Mouse (Mus musculus): ENCODE data around the gene Gm20388. TPM values are rescaled to one million over a fixed set of nuclear protein-coding genes. Genes with fewer than 3 reads are reported as not detected.
"Not testable (repeated sequence)": the region's sequence is repeated elsewhere in the genome, so short reads cannot be mapped to it uniquely, and the experiment has no call there.

Gm20388 gene
- polyA plus RNA-seq, 1 experiment from 2014 or later, result not detected

DNA sequence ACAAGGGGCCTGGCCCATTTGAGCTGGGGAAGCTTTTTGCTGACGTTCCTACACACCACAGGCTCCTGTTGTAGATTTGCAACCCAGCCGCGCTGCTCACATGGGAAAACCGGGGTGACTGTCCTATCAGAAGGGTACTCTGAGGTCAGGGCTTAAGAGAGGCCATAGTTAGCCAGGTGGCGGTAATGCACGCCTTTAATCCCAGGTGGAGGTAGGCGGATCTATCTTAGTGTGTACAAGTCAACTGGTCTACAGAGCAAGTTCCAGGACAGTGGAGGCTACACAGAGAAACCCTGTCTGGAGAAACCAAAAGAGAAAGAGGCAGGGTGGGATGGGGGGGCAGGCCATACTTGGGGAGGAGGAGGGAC lies 2409.1 kb downstream of the Gm20388 start:
- 76% methylated on average over 7 of the region's 7 CpGs for WGBS
- Histone ChIP-seq H3K27me3 (ENCODE audit: control insufficient read depth, insufficient read depth, low read length) (no peaks in the 10 kb centered on the region), H3K4me1 (replicated peaks; ENCODE audit: control insufficient read depth, insufficient read depth, low read length) (peaks cover 17% of the 10 kb centered on the region), H3K4me2 (replicated peaks) (no peak overlapping the region), H3K36me3 (replicated peaks; ENCODE audit: control insufficient read depth, insufficient read depth) (no peaks in the 10 kb centered on the region), H3K4me3 (replicated peaks; ENCODE audit: low read length) (no peak overlapping the region), H3K27ac (no peak overlapping the region), H3K9ac (no peak overlapping the region), H3K9me3 (ENCODE audit: control insufficient read depth, low read length) (no peaks in the 10 kb centered on the region)
- ATAC-seq (ENCODE audit: low FRiP score) (no peak), DNase-seq (ENCODE audit: low spot score) (no peak)

DNA sequence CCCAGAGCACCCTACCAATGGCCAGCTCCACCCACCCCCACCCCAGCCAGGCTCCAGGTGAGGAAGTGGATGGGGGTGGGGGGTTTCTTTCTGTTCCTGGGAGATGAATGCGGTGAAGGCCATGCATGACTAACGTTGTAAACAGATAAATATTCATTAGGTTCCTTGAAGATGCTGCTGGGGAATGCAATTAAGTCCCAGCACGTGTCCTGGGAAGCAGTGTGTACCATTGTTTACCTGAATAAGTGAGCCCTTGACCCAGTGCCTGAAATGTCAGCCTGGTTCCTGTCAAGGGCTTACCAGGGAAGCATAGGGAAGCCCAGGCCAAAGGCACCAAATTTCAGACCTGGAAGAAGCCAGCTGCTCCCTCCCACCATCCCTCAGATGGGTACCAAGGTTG lies 2409.9 kb downstream of the Gm20388 start:
- Histone ChIP-seq H3K36me3 (replicated peaks; ENCODE audit: control insufficient read depth, insufficient read depth) (no peaks in the 10 kb centered on the region), H3K27ac (peak overlapping the region; percentile 41; the same call in 1 of the 2 replicates), H3K4me2 (replicated peaks) (no peak overlapping the region), H3K9ac (no peak overlapping the region; the same call in 1 of the 2 replicates), H3K9me3 (ENCODE audit: control insufficient read depth, low read length) (no peaks in the 10 kb centered on the region), H3K4me1 (replicated peaks; ENCODE audit: control insufficient read depth, insufficient read depth, low read length) (peaks cover 20% of the 10 kb centered on the region), H3K4me3 (replicated peaks; ENCODE audit: low read length) (no peak overlapping the region), H3K27me3 (ENCODE audit: control insufficient read depth, insufficient read depth, low read length) (no peaks in the 10 kb centered on the region)
- DNase-seq (ENCODE audit: low spot score) (no peak), ATAC-seq (ENCODE audit: low FRiP score) (no peak)
- 9% methylated on average over 3 of the region's 3 CpGs for WGBS

DNA sequence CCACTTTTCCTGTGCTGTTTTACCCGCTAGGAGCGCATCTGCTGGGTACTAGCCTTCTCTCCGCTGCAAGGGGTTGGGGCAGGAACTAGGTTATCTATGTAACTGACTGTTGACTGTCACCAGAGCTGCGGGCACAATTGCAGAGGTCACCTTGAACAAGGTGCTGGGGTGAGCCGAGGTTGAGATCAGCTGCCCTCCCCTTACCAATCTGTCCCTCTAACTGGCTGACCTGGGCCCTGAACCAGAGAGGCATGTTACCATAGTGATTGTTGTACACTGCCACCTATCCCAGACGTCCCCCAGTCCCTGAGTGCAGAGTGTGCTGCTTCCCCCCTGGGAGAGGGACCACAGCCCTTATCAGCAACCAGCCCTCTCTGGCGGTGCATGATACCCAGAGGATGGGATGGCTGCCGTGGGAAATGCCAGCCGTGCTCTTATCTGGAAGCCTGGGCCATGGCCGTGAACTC lies 2410.8 kb downstream of the Gm20388 start:
- H3K9ac ChIP-seq, result no peak overlapping the region
- WGBS, result 66% methylated on average over 9 of the region's 10 CpGs
- H3K4me2 ChIP-seq (replicated peaks), result no peak overlapping the region
- 0 out of 2 replicates have a peak overlapping the region, but pooled peaks have one; percentile 41 for H3K27ac ChIP-seq
- DNase-seq (ENCODE audit: low spot score) (no peak), ATAC-seq (ENCODE audit: low FRiP score) (no peak)
- H3K27me3 ChIP-seq (ENCODE audit: control insufficient read depth, insufficient read depth, low read length), result no peaks in the 10 kb centered on the region
- H3K4me1 ChIP-seq (replicated peaks; ENCODE audit: control insufficient read depth, insufficient read depth, low read length), result peaks cover 23% of the 10 kb centered on the region
- no peak overlapping the region for H3K4me3 ChIP-seq (replicated peaks; ENCODE audit: low read length)
- H3K36me3 ChIP-seq (replicated peaks; ENCODE audit: control insufficient read depth, insufficient read depth), result no peaks in the 10 kb centered on the region
- no peaks in the 10 kb centered on the region for H3K9me3 ChIP-seq (ENCODE audit: control insufficient read depth, low read length)

DNA sequence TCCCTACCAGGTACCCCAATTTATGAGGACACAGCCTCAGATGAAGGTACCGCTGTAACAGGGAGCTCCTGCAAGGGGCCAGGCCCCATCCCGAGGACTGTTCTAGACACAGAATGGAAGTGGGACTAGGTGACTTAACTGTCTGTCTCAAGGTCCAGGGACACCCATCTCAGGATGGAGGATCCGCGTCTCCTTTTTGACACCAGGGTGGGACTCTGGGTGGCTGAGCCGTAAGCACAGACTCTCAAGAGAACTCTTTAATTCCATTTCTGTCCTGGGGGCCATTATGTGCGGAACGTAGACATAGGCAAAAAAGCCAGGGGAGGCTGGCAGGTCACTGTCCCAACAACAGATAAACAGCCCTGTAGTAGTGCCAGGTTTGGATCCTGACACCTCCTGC lies 2411.5 kb downstream of the Gm20388 start:
- Histone ChIP-seq H3K4me3 (replicated peaks; ENCODE audit: low read length) (no peak overlapping the region), H3K27me3 (ENCODE audit: control insufficient read depth, insufficient read depth, low read length) (no peaks in the 10 kb centered on the region), H3K9me3 (ENCODE audit: control insufficient read depth, low read length) (no peaks in the 10 kb centered on the region), H3K36me3 (replicated peaks; ENCODE audit: control insufficient read depth, insufficient read depth) (no peaks in the 10 kb centered on the region), H3K9ac (no peak overlapping the region), H3K4me2 (replicated peaks) (no peak overlapping the region), H3K4me1 (replicated peaks; ENCODE audit: control insufficient read depth, insufficient read depth, low read length) (peaks cover 23% of the 10 kb centered on the region), H3K27ac (no peak overlapping the region)
- ATAC-seq (ENCODE audit: low FRiP score) (no peak), DNase-seq (ENCODE audit: low spot score) (no peak)
- WGBS, result 91% methylated on average over 7 of the region's 7 CpGs

DNA sequence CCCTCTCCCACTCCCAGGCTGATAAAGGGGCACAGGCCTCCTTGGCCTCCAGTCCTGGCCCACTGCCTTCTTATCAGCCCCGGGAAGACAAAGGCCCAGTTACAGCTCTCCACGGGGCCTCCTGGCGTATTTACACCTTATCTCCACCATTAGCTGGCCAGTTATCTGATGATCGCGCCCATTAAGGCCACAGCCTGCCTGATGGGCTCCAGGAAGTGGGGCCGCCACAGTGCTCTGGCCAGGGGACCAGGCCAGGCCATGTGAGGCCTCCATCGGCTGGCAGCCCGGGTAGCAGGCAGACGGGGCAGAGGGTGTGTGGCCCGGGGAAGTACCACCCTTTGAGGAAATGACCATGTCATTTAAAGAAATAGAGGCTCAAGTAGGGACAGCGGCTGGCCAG lies 2412.2 kb downstream of the Gm20388 start:
- no peak overlapping the region for H3K4me2 ChIP-seq (replicated peaks)
- H3K27ac ChIP-seq, result no peak overlapping the region
- no peaks in the 10 kb centered on the region for H3K27me3 ChIP-seq (ENCODE audit: control insufficient read depth, insufficient read depth, low read length)
- WGBS, result 81% methylated on average over 11 of the region's 11 CpGs
- no peak for DNase-seq (ENCODE audit: low spot score)
- no peaks in the 10 kb centered on the region for H3K36me3 ChIP-seq (replicated peaks; ENCODE audit: control insufficient read depth, insufficient read depth)
- ATAC-seq (ENCODE audit: low FRiP score), result no peak
- no peaks in the 10 kb centered on the region for H3K9me3 ChIP-seq (ENCODE audit: control insufficient read depth, low read length)
- H3K4me1 ChIP-seq (replicated peaks; ENCODE audit: control insufficient read depth, insufficient read depth, low read length), result peaks cover 23% of the 10 kb centered on the region
- H3K9ac ChIP-seq, result no peak overlapping the region
- no peak overlapping the region for H3K4me3 ChIP-seq (replicated peaks; ENCODE audit: low read length)

DNA sequence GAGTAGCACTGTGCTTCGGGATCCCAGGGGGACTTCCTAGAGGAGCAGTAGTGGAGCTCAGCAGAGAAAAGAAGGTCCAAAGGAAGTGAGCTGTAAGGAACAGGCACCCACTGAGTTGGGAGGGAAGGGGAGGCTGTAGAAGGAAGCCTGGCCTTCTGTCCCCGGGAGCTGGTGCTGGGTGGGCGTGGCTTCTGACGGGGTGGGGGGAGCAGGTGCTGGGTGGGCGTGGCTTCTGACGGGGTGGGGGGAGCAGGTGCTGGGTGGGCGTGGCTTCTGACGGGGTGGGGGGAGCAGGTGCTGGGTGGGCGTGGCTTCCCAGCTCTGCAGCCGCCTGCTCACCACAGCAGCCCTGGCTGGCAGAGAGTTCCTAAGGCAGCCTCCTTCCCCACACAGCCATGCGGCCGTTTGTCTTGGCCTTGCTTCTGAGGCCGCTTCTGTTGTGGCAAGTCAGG lies 2413.3 kb downstream of the Gm20388 start:
- not testable (repeated sequence) for DNase-seq (ENCODE audit: low spot score); H3K9ac ChIP-seq; H3K9me3 ChIP-seq (ENCODE audit: control insufficient read depth, low read length); H3K4me2 ChIP-seq (replicated peaks); H3K27me3 ChIP-seq (ENCODE audit: control insufficient read depth, insufficient read depth, low read length); H3K36me3 ChIP-seq (replicated peaks; ENCODE audit: control insufficient read depth, insufficient read depth); H3K27ac ChIP-seq; ATAC-seq (ENCODE audit: low FRiP score); H3K4me3 ChIP-seq (replicated peaks; ENCODE audit: low read length)
- 7% methylated on average over 13 of the region's 13 CpGs for WGBS
- H3K4me1 ChIP-seq (replicated peaks; ENCODE audit: control insufficient read depth, insufficient read depth, low read length), result peaks cover 23% of the 10 kb centered on the region

DNA sequence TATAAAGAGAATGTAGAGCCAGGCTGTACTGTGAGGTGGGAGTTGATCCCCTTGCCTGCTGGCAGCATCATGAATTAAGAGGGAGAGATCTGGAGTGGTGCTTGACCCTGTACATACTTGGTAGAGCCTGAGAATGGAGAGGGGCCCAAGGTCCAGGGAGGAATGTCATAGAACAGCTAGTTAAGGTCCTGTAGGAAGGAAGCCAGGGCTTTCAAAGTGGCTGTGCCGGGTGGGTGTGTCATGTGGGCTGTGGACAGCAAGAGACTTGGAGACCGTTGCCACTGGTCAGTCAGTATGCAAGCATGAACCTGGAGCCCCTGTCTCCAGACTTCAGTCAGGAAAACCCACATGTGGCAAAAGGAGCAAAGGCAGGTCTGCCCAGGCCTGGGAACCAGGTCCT lies 2414.6 kb downstream of the Gm20388 start:
- Histone ChIP-seq H3K4me2 (replicated peaks) (no peak overlapping the region), H3K36me3 (replicated peaks; ENCODE audit: control insufficient read depth, insufficient read depth) (no peaks in the 10 kb centered on the region), H3K9ac (no peak overlapping the region), H3K27me3 (ENCODE audit: control insufficient read depth, insufficient read depth, low read length) (no peaks in the 10 kb centered on the region), H3K4me3 (replicated peaks; ENCODE audit: low read length) (no peak overlapping the region), H3K4me1 (replicated peaks; ENCODE audit: control insufficient read depth, insufficient read depth, low read length) (peaks cover 26% of the 10 kb centered on the region), H3K27ac (no peak overlapping the region), H3K9me3 (ENCODE audit: control insufficient read depth, low read length) (no peaks in the 10 kb centered on the region)
- no peak for DNase-seq (ENCODE audit: low spot score)
- WGBS, result 64% methylated on average over 2 of the region's 2 CpGs
- ATAC-seq (ENCODE audit: low FRiP score), result no peak

DNA sequence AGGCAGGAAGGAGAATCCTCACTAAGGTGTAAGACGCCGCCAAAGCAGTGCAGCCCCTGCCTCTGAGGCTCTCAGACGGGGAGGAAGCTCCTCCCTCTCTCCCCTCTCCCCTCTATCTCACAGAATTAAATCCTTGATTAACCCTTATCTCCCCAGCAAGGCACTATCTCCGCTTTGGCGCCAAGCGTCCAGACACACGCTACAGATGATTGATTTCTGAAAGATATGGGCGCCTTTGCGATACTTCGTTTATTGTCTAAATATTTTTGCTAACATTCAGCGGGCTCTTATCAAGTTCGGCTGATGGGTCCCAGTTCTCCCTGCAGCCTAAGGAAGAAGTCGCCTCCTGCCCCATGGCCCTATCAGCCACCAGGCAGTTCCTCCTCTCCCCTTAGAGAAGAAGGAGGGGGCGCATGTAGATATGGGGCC lies 2415.5 kb downstream of the Gm20388 start:
- Histone ChIP-seq H3K27ac (no peak overlapping the region), H3K27me3 (ENCODE audit: control insufficient read depth, insufficient read depth, low read length) (no peaks in the 10 kb centered on the region), H3K9me3 (ENCODE audit: control insufficient read depth, low read length) (no peaks in the 10 kb centered on the region), H3K36me3 (replicated peaks; ENCODE audit: control insufficient read depth, insufficient read depth) (no peaks in the 10 kb centered on the region), H3K4me3 (replicated peaks; ENCODE audit: low read length) (no peak overlapping the region), H3K4me1 (replicated peaks; ENCODE audit: control insufficient read depth, insufficient read depth, low read length) (peaks cover 19% of the 10 kb centered on the region), H3K4me2 (replicated peaks) (peak overlapping the region; percentile 19; the same call in 1 of the 2 replicates), H3K9ac (no peak overlapping the region)
- DNase-seq (ENCODE audit: low spot score) (no peak), ATAC-seq (ENCODE audit: low FRiP score) (no peak)
- 24% methylated on average over 14 of the region's 14 CpGs for WGBS

DNA sequence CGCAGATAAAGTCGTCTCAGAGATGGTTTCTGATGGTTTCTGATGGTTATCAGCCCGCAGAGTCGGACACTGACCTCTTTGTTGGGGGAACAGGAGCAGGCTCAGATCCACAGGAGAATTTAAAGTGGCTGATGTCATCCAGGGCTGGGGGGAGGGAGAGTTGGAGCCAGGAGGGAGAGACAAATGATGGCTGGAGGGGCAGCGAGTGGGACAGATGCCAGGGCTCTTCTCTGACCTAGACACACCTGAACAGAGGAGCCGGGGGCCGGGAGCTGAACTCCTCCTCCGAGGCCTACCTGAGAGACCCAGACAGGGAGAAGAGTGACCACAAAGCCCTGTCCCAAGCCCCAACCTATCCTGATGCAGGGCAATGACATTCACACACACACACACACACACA lies 2418.4 kb downstream of the Gm20388 start:
- no peak for ATAC-seq (ENCODE audit: low FRiP score)
- no peak for DNase-seq (ENCODE audit: low spot score)
- no peaks in the 10 kb centered on the region for H3K9me3 ChIP-seq (ENCODE audit: control insufficient read depth, low read length)
- WGBS, result 74% methylated on average over 8 of the region's 8 CpGs
- no peaks in the 10 kb centered on the region for H3K36me3 ChIP-seq (replicated peaks; ENCODE audit: control insufficient read depth, insufficient read depth)
- H3K9ac ChIP-seq, result no peak overlapping the region
- H3K27me3 ChIP-seq (ENCODE audit: control insufficient read depth, insufficient read depth, low read length), result peaks cover 5% of the 10 kb centered on the region
- H3K27ac ChIP-seq, result 0 out of 2 replicates have a peak overlapping the region, but pooled peaks have one; percentile 23
- no peak overlapping the region for H3K4me3 ChIP-seq (replicated peaks; ENCODE audit: low read length)
- H3K4me2 ChIP-seq (replicated peaks), result no peak overlapping the region
- H3K4me1 ChIP-seq (replicated peaks; ENCODE audit: control insufficient read depth, insufficient read depth, low read length), result peaks cover 19% of the 10 kb centered on the region
